Mouse (Mus musculus): ENCODE results near the gene Ece1.

Gene Ece1

DNA sequence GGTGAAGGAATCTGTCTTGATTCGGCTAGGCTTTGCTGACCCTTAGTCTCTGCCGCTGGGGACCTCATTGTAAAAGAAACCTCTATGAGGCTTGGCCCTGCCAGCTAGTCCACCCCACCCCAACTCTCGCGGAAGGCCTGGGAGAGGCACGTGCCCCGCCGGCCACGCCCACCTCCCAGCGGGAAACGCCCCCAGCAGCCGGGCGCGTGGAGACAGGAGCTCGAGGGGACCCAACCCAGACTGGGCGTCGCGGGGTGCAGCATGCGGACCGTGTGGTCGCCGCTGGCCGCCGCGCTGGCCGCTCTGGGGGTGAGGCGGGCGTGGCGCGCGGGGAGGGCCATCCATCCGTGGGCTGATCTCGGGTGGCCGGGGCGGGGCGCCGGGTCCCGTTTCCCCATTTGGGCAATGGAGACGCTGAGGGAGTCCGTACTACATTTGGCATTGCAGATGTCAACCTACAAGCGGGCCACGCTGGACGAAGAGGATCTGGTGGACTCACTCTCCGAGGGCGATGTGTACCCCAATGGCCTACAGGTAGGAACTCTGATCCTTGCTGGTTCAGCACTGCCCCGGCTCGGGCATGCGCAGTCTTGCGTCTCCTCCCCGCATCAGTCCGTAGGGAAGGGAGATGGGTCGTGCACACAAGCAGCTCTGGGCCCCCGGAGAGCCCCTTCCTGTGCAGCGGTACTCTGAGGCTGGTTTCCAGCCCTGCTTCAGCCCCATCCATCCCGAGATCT is 51.5 kb downstream of the Ece1 start:
- peak; percentile 47 for DNase-seq (ENCODE audit: extremely low read depth, low read depth)

DNA sequence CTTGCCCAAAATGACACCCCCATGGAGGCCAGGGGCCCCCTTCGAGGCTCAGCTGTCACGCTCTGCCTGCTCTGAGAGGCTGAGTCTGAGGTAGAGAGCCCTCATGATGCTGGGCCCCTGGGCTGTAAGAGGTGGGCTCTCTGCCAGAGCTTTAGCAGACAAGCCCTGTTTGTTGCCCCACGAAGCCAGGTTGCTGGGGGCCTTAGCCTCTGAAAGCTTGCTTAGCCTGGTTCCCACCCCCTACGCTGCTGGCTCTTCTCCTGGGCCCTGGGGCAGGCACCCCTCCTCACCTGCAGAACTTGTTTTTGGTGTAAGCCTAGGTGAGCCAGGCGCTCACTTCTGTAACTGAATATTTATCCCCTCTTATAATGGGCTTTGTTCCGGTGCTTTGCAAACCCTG is 55.6 kb downstream of the Ece1 start:
- DNase-seq (ENCODE audit: extremely low read depth, low read depth), result no peak

DNA sequence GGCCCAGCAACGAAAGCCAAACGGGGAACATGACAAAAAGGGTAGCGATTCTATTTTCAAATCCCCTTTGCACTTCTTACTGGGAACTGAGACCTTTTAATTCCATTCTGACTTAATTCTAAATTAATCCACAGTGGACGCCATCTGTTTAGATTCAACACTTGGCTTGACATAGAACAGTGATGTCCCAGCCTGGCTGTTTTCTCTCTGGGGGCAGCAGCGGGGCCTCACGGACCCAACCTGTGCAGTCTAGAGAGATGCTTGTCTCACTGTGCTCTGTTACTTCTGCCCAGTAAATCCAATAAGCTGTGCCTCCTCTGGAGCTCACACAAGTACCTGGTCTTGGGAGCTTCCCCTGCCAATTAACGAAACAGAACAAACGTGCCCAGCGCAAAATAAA is 56.5 kb downstream of the Ece1 start:
- no peak for DNase-seq (ENCODE audit: extremely low read depth, low read depth)

DNA sequence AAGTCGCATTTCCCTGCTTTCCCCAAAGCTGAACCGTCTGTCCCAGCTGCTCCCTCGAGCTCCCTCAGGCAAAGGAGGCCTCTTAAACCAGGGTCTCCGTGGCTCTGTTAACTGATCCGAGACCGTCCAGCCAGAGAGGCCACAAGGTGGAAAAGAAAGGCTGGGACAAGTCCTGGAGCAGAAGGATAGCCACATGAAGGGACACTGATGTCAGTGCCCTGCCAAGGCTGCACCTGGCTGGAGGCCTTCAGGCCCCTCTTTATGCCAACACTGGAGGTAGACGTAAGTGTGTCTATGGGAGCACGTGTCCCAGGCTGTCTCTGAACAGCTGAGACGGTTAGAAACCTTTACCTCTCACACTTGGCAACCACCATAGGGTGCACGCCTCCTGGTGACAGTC is 57.1 kb downstream of the Ece1 start:
- DNase-seq (ENCODE audit: extremely low read depth, low read depth), result no peak

DNA sequence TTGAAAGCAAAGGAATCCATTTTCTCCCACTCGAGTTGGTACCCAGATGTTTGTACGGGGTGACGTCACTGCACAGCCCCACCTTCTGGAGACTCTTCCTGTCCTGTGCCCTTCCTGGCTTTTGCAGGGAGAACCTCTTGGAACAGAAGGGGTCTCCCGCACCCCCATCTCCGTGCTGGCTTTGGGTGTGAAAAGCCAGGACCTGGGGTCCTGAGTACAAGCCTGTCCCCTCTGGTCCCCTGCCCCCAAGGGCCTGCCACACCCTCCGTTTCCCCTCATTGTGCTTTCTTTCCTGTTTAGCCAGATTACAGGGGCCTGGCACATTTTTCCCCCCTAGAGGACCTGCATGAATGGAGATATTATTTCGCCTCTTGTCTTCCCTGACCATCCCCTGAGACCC is 58.0 kb downstream of the Ece1 start:
- no peak for DNase-seq (ENCODE audit: extremely low read depth, low read depth)

DNA sequence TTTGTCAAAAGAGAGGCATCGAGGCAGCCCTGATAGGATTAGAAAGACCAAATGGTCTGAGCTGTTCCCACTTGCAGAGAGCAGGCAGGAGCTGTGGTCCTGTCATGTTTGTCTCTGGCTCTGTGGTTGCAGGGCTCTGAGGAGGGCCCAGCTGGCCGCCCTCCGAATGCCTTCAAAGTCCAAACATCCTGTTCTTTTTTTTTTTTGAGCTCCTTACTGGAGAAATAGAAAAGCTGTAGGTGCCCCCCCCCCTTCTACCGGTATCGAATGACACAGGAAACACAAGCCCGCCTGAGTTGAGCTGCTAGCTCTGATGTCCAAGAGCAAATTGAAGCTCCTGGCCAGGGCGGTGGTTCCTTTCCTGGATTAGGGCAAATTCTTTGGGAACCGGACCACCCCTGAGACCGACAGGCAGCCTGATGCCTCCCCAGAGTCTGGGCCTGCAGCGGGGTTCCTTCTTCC is 58.5 kb downstream of the Ece1 start:
- DNase-seq (ENCODE audit: extremely low read depth, low read depth), result no peak

DNA sequence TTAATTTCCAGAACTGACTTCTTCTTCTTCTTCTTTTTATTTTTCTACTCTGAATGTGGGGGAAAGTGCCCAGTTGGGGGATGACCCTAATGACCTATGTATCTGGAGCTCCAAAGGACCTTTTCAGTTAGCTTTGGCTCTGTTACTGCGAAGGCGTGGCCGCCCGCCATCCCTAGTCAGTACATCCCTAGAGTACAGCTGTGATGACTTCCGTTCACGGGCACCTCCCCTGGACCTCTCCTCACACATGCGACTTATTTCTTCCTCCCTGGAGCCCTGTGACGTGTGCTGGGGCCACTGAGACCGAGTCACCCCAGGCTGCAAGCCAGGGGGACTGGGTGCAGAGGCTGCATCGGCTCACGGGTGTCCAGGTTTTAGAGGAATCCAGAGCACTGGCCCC is 59.5 kb downstream of the Ece1 start:
- DNase-seq (ENCODE audit: extremely low read depth, low read depth), result no peak

DNA sequence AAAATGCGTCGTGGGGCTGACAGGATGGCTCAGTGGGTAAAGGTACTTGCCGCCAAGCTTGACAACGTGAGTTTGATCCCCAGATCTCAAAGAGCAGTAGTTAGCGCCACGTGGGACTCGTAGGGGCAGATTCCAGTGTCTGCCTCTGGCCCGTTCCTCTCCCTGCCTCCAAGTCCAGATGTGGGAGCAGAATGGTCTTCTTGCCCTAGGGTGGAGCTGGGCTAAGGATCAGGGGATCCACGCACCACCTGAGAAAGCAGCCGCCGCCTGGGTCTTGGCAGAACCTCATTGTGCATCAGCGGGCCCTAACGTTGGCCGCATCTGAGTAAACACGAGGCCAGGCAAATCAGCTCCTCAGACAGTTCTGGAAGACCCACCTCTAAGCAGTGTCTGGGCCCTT is 61.0 kb downstream of the Ece1 start:
- DNase-seq (ENCODE audit: extremely low read depth, low read depth), result no peak

DNA sequence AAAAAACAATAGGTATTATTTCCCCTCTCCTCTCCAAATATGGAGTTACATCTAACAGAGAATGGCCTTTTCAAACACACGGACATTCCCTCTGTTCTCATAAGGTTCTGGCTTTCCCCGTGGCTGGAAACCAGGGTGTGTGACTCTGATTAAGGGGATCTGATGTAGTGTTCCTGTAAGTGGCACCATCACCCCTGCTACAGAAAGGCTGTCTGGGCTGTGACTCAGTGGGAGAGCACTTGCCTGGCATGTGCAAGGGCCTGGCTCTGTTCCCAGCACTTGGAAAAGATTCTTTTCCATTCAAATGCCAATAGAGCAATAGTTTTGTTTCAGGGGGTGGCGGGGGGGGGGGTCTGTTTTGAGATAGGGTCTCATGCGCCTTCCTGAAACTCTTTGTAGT is 63.1 kb downstream of the Ece1 start:
- no peak for DNase-seq (ENCODE audit: extremely low read depth, low read depth)

DNA sequence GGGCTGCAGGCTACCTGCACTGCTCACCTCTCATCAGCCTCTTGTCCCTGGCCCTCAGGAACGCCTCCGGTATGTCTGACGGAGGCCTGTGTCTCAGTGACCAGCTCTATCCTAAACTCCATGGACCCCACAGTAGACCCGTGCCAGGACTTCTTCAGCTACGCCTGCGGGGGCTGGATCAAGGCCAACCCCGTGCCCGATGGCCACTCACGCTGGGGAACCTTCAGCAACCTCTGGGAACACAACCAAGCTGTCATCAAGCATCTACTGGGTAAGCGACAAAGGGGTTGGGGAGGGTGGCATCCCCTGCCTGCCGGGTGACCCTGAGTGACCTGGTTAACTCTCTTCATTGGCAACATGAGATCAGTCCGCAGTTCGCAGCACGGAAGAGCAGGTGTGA is 64.1 kb downstream of the Ece1 start:
- DNase-seq (ENCODE audit: extremely low read depth, low read depth), result no peak

DNA sequence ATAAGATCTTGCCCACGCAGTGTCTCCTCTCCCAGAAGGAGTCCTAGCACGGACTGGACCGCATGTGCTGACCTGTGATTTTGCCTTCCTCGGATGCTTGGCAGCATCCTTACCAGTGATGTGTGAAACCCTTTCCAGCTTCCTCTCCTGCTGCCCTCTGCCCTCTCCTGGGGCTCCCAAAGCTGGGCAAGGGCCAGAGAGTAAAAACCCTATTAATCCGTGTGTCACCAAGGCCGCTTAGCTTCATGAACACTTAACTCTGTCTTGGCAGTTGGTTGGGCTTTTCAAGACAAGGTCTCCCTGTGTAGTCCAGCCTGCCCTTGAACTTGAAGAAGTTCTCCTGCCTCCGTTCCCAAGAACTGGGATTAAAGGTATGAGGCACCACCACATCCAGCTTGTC is 65.1 kb downstream of the Ece1 start:
- no peak for DNase-seq (ENCODE audit: extremely low read depth, low read depth)

DNA sequence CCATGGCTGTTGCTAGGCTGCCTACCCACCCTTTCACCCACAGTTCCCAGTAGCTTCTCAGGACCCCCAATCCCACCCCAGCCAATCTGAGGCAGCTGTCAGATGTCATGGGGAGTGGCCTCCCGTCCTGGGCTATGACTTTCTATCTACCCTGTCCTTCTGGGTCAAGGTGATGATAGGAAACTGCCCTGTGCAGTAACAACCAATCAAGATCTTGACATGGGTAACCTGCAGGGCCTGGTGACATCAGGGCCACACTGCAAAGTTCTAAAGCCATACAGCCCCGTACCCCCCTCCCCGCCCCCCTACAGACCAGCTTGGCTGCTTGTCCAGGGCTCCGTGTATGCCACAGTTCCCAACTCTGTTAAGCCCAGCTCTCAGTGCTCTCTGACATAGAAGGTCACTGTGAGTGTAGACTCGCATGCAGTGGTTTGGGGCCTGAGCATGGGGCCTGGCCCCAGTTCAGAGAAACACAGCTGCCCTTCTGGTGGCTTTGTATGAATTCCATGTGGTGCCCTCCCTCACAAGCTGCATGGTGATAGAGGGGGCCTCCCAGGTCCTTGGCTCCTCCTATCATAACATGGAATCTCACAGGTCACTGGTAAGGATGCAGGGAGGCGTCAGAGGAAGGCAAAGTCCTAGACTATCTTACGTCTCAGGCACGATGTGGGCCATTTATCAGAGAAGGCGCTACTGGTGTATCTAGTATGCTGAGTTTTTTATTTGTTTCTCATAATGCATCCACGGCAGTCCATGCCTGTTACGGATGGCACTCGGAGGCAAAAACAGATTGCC is 65.9 kb downstream of the Ece1 start:
- no peak for DNase-seq (ENCODE audit: extremely low read depth, low read depth)

DNA sequence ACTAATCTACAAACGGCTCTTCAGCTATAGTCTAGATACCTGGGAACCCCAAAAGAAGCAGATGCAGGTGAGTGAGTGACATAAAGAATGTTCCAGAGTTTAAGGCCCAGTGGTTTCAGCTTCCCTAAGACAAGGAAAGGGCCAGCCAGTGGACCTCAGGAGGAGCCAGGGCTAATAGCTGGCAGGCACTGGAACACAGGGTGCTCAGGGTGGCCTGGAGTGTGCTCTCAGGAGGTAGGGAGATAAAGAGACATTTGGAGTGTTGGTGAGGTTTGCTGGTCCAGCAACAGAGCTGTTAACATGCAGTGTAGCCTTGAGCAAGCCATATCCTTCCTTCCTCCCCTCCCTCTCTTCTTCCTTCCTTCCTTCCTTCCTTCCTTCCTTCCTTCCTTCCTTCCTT is 66.8 kb downstream of the Ece1 start:
- DNase-seq (ENCODE audit: extremely low read depth, low read depth), result no peak

DNA sequence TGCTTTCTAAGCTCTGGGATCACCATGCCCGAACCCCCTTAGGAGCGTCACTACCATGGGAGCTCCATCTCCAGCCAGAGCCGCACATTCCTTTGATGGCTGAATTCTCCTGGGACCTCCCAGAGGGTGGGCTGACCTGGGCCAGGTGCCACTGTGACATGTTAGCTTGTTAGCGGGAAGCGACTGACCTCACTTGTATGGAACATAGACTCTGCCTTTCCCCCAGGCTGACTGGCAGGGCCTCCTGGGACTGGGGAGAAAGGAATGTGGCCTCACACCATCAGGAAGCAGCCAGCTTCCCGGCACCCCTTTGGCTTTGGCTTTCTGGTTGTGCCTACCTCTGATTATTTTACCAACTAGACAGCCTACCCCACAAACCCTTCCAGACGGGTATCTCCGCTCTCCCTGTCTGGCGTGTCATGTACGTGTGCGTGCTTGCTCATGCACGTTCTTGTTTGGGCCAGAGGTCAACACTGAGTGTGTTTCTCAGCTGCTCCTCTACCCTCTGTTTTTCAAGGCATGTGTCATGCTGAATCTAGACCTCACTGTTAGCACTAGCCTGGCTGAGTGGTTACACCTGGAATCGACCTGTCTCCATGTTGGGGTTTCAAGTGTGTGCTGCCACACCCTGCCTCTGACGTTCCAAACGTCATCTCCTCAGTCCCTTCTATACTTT is 67.4 kb downstream of the Ece1 start:
- DNase-seq (ENCODE audit: extremely low read depth, low read depth), result no peak

DNA sequence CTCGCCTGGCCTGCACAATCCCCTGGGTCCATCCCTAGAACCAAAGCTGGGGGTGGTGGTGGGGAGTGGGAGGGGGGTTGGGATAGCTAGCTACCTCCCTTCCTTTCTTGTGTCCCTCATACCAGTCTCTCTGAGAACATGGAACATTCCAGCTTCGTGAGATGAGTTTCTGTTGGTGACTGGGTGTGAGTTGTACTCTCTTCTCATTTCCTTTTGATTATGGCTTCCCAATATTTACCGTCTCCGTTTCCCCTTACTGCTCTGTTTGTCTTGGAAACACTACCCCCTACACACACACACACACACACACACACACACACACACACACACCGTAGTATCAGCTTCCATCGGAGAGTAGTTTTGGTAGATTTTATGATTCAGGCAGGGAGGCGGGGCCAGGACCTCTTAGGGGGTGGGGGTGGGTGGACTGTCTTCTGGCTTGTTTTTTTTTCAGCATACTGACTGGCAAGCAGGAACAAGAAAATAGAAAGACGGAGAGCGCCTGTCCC is 68.5 kb downstream of the Ece1 start:
- no peak for DNase-seq (ENCODE audit: extremely low read depth, low read depth)

DNA sequence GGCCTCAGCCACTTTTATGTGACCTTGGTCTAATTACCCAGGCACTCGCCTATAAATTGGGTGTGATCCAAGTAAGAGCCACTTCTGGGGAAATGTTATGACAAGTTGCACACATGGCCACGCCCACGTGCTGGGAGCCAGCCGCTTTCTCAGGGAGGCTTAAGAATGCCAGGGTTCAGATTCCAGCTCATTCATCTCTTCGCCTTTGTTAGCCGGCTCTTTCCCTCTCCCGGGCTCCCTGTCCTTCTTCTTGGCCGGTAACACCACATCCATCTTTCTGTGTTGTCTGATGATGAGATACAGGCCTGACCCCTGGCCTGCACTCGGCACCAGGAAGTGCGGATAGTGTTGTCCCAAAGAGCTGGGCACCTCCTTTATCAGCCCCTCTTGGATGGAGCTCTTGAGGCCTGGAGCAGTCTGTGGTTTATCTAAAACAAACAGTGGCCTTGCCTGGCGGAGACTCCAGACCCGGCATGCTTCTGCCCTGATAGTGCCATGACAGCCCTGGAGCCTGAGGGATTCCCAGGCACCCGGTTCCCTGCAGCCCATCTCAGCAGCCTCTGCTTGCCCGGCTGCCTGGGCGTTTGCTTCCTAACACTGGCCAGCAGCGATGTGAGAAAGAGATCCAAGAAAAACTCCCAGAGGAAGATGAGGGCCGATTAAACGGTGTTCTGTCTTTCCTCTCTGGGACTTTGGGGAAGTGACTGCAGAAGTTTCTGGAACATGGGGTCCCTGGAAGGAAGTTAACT is 69.1 kb downstream of the Ece1 start:
- DNase-seq (ENCODE audit: extremely low read depth, low read depth), result peak; percentile 70

DNA sequence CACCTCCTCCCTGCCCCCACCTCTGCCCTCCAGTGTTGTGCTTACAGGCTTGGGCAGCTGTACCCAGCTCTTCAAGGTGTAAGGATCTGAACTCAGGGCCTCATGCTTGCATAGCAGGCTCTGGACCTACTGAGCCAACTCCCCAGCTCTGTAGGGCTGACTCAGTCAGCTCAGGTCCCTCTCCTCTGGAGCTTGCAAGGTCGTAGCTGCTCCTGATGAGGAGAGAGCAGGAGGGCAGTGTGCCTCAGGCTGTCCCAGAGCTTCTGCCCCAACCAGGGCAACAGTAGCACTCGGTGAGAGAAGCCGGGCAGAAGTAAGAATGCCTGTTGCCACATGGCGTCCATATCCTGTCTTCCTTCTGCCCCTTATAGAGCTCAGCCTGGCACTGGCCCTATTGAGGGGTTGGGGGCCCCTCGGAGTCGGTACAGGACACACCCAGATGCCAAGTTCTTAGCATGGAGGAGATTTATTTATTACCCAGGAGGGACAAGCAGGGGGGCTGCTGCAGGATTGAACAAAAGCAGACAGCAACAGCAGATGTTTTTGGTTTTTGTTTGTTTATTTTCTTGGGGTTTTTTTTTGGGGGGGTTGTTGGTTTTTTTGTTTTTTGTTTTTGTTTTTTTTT is 70.6 kb downstream of the Ece1 start:
- DNase-seq (ENCODE audit: extremely low read depth, low read depth), result no peak

DNA sequence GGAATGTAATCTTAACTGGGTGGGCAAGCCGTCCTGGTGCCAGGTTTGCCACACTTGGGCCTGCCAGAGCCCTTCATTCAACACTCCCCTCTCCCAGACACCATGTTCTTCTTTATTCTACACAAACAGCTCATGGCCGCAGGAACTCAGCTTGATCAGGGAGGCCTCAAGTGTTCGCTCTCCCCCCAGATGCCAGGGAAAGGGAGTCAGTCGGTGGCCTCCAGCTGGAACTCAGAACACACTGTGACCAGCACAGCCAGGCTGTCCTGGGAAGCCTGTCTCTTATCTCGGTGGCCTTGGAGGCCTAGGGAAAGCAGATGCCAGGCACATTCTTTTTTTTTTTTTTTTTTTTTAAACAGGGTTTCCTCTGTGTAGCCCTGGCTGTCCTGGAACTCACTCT is 71.3 kb downstream of the Ece1 start:
- DNase-seq (ENCODE audit: extremely low read depth, low read depth), result no peak

DNA sequence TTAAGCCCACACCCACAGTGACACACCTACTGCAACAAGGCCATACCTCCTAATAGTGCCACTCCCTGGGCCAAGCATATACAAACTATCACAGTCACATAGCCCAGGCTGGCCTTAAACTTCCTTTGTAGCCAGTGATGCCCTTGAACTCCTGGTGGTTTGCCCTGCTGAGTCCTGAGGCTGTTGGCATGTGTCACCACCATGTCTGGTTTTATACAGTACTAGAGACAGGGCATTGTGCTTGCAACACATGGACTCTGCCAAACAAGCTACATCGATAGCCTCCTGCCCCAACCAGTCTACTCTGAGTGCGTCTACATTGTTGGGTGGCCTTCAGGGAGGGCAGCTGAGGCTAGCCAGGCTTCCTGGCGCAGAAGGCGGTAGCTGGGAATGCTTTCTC is 74.1 kb downstream of the Ece1 start:
- no peak for DNase-seq (ENCODE audit: extremely low read depth, low read depth)

DNA sequence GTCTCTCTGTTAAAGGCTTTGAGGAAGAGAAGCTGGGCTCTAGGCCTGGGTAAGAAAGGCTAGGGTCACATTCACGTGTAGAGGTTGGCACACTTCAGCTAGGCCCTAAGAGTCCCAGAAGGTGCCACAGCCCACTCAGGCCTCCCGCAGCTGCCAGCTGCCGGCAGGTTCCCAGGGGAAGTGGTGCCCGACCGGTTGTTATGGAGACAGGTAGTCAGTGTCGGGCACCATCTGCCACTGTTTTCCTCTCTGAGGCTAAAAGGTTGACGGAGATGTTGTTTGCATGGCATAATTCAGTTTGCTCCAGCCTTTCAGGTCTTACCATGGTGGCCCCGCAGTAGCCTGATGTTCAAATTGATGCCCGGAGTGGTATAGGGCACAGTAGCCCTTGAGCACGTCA is 78.0 kb downstream of the Ece1 start:
- no peak for DNase-seq (ENCODE audit: extremely low read depth, low read depth)
